Mouse (Mus musculus) embryonic facial prominence, embryonic 10.5 days (tissue): Measurements from ENCODE around the gene Lrfn3. TPM values are rescaled to one million over a fixed set of nuclear protein-coding genes. Genes with fewer than 3 reads are reported as not detected.

Source experiments
- polyA plus RNA-seq: library from polyadenylated mRNA; unstranded; fragments of >200 nt; fragmentation: Nextera tagmentation; extraction: Ambion mirVana; gene quantifications from 2 replicates; pipeline ENCODE4 v1.2.1, GENCODE M21; 2016

Gene Lrfn3
- polyA plus RNA-seq, 1 experiment from 2014 or later: 5.0 TPM

Other genes with a start within 250 kb of the Lrfn3 start
- 9.7 and 11.4 TPM in 2 replicates for gene Zfp382, start 240.8 kb downstream of the Lrfn3 start, polyA plus RNA-seq
- 19.9 and 20.1 TPM in 2 replicates for gene Zfp146, start 193.0 kb downstream of the Lrfn3 start, polyA plus RNA-seq
- 2.5 and 4.2 TPM in 2 replicates for gene Cox7a1, start 178.6 kb downstream of the Lrfn3 start, polyA plus RNA-seq
- gene Capns1, start 164.0 kb downstream of the Lrfn3 start, polyA plus RNA-seq: 54.8 and 61.9 TPM in 2 replicates
- 174 and 177 TPM in 2 replicates for gene Polr2i, start 130.8 kb downstream of the Lrfn3 start, polyA plus RNA-seq
- 270 and 275 TPM in 2 replicates for gene Tbcb, start 130.5 kb downstream of the Lrfn3 start, polyA plus RNA-seq
- not detected in 2 replicates for gene Ovol3, start 127.0 kb downstream of the Lrfn3 start, polyA plus RNA-seq
- gene Thap8, start 82.7 kb downstream of the Lrfn3 start, polyA plus RNA-seq: 0.45 and 0.90 TPM in 2 replicates
- gene Wdr62, start 82.4 kb downstream of the Lrfn3 start, polyA plus RNA-seq: 17.8 and 18.2 TPM in 2 replicates
- 53.0 and 53.4 TPM in 2 replicates for gene Clip3, start 71.0 kb downstream of the Lrfn3 start, polyA plus RNA-seq
- 95.5 and 97.0 TPM in 2 replicates for gene Alkbh6, start 54.1 kb downstream of the Lrfn3 start, polyA plus RNA-seq
- gene Syne4, start 48.0 kb downstream of the Lrfn3 start, polyA plus RNA-seq: 51.1 and 65.6 TPM in 2 replicates
- gene E130208F15Rik, start 41.0 kb downstream of the Lrfn3 start, polyA plus RNA-seq: 2.1 TPM in 2 replicates
- 17.5 and 17.8 TPM in 2 replicates for gene Sdhaf1, start 38.9 kb downstream of the Lrfn3 start, polyA plus RNA-seq
- gene Tyrobp, start 51.0 kb upstream of the Lrfn3 start, polyA plus RNA-seq: 11.8 and 15.4 TPM in 2 replicates
- not detected in 2 replicates for gene Hcst, start 57.1 kb upstream of the Lrfn3 start, polyA plus RNA-seq
- gene Nfkbid, start 59.0 kb upstream of the Lrfn3 start, polyA plus RNA-seq: 1.1 and 1.8 TPM in 2 replicates
- 28.6 and 32.3 TPM in 2 replicates for gene Aplp1, start 82.8 kb upstream of the Lrfn3 start, polyA plus RNA-seq
- 1.3 and 2.2 TPM in 2 replicates for gene Kirrel2, start 94.9 kb upstream of the Lrfn3 start, polyA plus RNA-seq
- 0.15 and 0.63 TPM in 2 replicates for gene Nphs1, start 95.5 kb upstream of the Lrfn3 start, polyA plus RNA-seq
- 0.28 TPM in 1 of 2 replicates, not detected in the other for gene Prodh2, start 130.8 kb upstream of the Lrfn3 start, polyA plus RNA-seq
- 24.8 and 25.2 TPM in 2 replicates for gene Arhgap33, start 172.3 kb upstream of the Lrfn3 start, polyA plus RNA-seq
- 4.1 and 5.6 TPM in 2 replicates for gene Hspb6, start 189.4 kb upstream of the Lrfn3 start, polyA plus RNA-seq
- gene Proser3, start 189.5 kb upstream of the Lrfn3 start, polyA plus RNA-seq: 17.7 TPM in 2 replicates
- 42.5 and 45.2 TPM in 2 replicates for gene Lin37, start 197.1 kb upstream of the Lrfn3 start, polyA plus RNA-seq
- gene U2af1l4, start 200.5 kb upstream of the Lrfn3 start, polyA plus RNA-seq: 91.5 and 94.9 TPM in 2 replicates
- 14.2 and 15.3 TPM in 2 replicates for gene Gm49396, start 200.6 kb upstream of the Lrfn3 start, polyA plus RNA-seq
- gene Psenen, start 200.9 kb upstream of the Lrfn3 start, polyA plus RNA-seq: 112 and 118 TPM in 2 replicates
- 2.8 and 4.6 TPM in 2 replicates for gene Igflr1, start 202.7 kb upstream of the Lrfn3 start, polyA plus RNA-seq
- gene Kmt2b, start 226.0 kb upstream of the Lrfn3 start, polyA plus RNA-seq: 8.9 and 10.2 TPM in 2 replicates
- 0.41 TPM in 1 of 2 replicates, not detected in the other for gene Zbtb32, start 236.1 kb upstream of the Lrfn3 start, polyA plus RNA-seq